Mouse (Mus musculus): Measurements from ENCODE around the gene H1f0. TPM values are rescaled to one million over a fixed set of nuclear protein-coding genes. Genes with fewer than 3 reads are reported as not detected.
"Not testable (repeated sequence)": the region's sequence is repeated elsewhere in the genome, so short reads cannot be mapped to it uniquely, and the experiment has no call there.

H1f0 gene
- total RNA-seq, 2 experiments from 2014 or later = 87.0 to 113 TPM

DNA sequence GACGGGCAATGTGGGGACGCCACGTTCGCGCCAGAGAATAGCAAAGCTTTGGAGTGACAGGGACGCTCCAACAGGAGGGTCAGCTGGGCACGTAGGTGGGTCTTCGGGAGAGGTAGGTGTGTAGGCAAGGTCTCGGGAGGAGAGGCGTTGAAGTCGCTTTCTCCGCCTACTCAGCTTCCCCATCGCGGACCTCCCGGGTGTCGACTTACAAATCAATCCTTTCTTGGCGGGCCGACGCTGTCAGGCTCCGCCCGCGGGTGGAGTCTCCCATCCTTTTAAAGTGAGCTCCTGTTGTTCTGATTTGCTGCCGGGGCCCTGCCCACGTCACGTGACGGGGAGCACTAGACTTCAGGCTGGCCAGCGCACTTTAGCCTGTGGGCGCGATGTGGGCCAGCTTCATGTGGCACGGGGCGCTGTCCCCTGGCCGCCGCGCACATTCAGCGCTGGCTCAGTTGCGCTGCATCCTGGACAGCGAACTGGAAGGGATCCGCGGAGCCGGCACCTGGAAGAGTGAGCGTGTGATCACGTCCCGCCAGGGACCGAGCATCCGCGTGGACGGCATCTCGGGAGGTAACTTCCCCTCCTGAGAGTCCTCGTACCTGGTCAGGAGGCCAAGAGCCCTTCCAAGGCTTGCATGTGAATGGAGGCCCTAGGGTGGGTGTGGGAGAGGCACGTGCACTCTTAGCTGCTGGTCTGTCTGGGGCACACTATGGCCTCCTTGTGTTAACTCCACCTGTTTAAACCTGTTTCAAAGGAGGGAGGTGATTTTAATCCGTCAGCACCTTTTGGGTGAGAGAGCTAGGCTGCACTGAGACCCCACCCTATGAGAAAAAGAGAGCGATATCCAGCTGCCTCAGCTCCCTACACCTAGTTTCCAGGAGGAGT lies 2.5 kb downstream of the H1f0 start:
- intact Hi-C loops (cut with DNase I) = no loop called here

DNA sequence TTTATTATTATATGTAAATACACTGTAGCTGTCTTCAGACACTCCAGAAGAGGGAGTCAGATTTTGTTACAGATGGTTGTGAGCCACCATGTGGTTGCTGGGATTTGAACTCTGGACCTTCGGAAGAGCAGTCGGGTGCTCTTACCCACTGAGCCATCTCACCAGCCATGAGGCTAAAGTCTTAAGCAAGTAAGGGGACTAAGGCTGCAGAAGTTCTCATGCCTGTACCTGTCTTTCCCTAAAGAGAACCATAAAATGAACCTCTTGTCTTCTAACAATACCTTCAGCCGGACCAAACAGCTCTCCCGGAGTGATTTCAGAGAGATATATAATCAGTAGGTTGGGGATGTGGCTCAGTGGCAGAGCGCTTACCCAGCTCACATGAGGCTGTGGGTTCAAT lies 3.7 kb downstream of the H1f0 start:
- not testable (repeated sequence) for DNase-seq (ENCODE audit: low spot score in 2 of 2)

More for the DNA sequence above, 2.5 kb downstream of the H1f0 start:
- peak; percentile 82 to 85 for DNase-seq (ENCODE audit: low spot score in 2 of 2)

DNA sequence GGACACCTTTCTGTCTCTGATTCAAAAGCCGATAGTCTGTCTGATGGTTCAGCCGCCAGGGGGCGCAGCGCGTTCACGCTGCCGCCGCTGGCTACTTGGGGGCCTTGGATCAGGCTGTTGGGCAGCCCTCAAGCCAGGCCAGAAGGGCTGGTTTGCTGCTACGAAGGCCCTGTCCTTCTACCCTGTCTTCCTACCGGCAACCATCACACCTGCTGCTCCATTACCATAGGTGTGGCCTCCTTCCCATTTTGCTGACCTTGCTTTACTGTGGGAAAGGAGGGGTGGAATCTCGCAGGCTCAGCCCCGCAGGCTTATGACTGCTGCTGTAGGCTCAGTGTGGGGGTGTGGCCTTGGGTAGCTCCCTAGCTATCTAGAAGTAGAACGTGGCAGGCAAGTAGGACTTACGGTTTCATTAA lies 9.7 kb downstream of the H1f0 start:
- intact Hi-C loops (cut with DNase I) = loop anchor here (2.0 kb wide), 1 partner anchor 33 kb away; no protein-coding TSS in a partner anchor
- DNase-seq (ENCODE audit: low spot score in 2 of 2) = peak; percentile 49 to 63

More for the DNA sequence above, 3.7 kb downstream of the H1f0 start:
- intact Hi-C loops (cut with DNase I) = not testable (repeated sequence)

DNA sequence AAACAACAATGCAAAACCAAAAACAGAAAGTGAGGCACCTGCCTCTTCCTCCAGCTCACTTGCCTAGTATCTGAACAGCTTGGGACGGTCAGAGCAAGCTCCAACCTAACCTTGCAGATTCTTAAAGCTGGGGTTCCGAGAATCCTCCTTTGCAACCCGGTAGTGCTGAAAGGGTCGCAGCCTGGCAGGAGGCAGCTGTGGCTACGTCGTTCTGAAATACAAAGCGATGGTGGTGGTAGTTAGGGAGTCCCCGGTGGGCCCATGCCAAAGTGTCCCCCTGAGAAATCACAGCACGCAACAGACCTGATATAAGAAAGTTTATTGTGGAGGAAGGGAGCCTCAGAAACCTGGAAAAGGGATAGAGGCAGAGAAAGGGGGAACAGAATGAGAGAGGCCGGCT lies 10.1 kb downstream of the H1f0 start:
- DNase-seq (ENCODE audit: low spot score in 2 of 2) = no peak
- intact Hi-C loops (cut with DNase I) = no loop called here

DNA sequence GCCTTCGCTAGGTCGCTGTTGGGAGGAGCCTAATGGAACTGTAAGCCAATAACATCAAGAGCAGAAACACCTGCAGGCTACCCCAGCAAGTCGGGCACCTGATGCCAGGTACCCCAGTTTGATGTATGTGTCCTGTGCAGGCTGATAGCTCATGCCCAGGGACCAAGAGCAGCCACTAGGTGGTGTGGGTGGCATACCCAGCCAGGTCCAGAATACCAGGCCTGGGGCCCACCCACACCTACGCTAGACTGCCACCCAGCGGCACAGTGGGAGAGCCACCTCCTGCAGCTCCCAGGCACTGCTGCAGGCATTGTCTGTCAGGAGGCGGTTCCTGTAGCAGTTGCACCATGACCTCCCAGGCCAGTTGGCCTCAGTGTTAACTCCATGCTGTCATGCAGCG lies 10.6 kb downstream of the H1f0 start:
- intact Hi-C loops (cut with DNase I) = no loop called here
- peak; percentile 50 for DNase-seq (ENCODE audit: low spot score in 2 of 2)

DNA sequence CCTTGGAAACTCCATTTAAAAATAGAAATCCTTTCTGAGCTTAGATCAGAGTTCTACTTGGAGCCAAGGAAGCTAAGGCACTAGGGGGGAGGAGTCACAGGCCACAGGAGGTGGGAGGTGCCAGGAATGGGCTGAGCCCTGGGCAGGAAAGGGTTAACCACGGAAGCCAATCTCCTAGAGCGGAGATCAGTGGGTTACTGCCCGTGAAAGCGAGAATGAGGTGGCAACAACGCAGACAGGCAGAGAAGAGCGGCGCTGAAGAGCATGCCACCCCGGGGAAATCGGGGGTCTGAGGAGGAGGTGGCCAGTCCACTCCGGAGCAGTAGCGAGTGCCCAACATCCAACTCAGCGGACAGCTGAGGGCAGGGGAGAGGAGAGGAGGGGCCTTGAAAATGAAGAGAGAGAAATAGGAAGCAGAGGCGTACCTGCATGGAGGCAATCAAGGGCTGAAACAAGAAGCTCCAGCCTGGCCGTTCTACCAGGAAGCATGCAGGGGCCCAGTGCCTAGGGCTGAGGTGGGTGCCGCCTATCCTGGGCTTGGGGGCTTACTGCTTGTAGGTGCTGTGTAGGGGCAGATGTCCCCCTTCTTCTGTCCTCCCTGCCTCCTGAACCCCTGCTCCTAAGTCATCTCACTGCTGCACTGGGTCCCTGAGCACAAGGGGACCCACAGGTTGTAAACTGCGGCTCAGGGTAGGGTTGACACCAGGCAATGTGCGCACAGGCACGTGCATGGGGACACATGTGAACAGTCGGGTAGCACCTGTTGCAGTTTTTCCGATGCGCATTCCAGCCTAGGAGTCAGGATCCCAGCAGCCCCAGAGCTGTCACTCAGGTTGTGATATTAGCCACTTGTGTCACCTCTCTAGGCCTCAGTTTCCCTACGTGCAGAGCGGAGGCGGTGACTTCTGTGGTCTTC lies 12.5 kb downstream of the H1f0 start:
- intact Hi-C loops (cut with DNase I) = no loop called here
- no peak for DNase-seq (ENCODE audit: low spot score in 2 of 2)

DNA sequence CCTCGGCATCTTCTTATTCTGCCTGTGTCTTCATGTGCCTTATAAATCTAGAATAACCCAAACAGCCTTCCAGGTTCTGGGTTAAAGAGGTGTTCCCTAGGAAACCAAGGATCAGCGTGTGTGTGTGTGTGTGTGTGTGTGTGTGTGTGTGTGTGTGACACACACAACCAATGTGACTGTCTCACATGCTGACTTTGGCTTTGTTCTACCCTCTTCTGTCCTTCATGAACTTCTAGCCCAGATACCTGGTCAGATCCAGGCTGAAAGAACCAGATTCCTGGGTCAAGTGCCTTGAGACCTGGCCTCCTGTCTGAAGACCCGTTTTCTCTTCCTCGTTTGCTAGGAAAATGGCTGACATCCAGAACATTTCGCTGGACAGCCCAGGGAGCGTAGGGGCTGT lies 13.3 kb downstream of the H1f0 start, which contains the start of gene Galr3:
Gene Galr3 (plus strand): TSS at position 301 of the 400 bp plus-strand sequence.
- DNase-seq (ENCODE audit: low spot score in 2 of 2) = no peak
- intact Hi-C loops (cut with DNase I) = no loop called here

DNA sequence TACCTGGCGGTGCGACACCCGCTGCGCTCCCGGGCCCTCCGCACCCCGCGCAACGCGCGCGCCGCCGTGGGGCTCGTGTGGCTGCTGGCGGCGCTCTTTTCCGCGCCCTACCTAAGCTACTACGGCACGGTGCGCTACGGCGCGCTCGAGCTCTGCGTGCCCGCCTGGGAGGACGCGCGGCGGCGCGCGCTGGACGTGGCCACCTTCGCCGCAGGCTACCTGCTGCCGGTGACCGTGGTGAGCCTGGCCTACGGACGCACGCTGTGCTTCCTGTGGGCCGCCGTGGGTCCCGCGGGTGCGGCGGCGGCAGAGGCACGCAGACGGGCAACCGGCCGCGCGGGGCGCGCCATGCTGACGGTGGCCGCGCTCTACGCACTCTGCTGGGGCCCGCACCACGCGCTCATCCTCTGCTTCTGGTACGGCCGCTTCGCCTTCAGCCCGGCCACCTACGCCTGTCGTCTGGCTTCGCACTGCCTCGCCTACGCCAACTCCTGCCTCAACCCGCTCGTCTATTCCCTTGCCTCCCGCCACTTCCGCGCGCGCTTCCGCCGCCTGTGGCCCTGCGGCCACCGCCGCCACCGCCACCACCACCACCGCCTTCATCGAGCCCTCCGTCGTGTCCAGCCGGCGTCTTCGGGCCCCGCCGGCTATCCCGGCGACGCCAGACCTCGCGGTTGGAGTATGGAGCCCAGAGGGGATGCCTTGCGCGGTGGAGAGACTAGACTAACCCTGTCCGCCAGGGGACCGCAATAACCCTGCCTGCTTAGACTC lies 14.7 kb downstream of the H1f0 start:
- intact Hi-C loops (cut with DNase I) = no loop called here
- DNase-seq (ENCODE audit: low spot score in 2 of 2) = peak; percentile 64 to 74

DNA sequence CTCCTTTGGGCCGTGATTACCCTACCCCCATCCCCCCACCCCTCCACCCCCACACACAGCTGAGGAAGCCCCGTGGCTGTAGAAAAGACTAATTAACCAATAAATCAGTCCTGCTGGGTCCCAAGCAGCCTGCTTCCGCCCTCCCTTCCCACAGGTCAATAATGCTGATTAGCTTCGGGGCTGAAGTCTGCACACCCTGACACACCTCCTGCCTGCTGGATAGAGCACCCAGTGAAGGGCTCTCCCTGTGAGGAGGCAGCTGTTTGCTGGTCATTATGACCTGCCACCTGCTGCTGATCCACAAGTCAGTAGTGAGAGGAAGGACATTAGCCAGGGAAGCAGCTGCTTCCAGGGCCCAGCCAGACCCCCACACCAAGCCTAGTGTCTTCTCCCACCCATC lies 16.6 kb downstream of the H1f0 start:
- DNase-seq (ENCODE audit: low spot score in 2 of 2) = no peak
- intact Hi-C loops (cut with DNase I) = no loop called here

DNA sequence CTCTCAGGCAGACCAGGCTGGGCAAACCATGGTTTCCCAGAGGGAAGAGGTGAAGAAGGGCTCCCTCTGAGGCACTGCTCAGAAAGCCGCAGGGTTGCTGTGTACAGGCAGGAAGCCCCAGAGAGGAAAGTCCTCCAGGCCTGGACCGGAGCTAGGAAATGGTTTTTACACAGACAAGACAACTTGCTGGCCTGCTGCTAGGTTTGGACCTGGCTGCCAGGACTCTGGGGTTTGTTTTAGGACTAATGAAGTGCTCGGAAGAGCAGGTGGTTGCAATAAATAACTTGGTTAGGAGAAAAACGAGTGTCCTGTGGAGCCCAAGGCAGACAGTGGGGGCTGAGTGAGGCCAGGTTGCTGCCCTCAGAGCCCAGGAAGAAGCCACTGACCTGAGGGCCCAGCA lies 19.9 kb downstream of the H1f0 start:
- DNase-seq (ENCODE audit: low spot score in 2 of 2) = no peak
- intact Hi-C loops (cut with DNase I) = no loop called here

DNA sequence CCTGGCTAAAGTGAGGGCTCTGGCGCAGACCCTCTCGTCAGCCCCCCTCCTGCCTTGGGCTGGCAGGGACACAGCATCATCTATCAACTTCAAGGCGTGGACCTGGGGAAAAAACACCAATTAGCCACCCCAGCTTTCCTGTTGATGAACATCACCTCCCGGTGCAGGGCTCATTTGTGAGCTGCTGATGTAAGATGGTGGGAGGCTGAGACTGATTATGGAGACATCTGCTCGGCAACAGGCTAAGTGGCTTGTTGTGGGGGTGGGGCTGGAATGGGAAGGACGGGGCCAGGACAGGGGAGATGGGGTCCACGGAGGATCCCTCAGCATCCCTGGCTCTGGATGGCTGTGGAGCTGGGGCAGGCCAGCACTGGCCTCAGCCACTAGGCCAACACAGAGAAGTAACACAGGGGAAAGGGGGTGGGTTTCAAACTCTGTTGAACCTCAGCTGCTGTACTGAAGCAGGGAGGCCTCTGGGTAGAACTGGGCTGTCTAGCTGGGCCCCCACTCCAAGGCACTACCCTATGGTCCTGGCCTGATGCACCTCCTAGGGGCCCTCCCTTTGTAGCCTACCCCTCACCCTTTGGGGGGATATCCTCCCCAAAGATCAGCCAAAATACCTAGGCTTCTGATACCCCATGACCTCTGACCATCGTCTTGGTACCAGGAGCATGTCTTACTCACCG lies 22.1 kb downstream of the H1f0 start:
- intact Hi-C loops (cut with DNase I) = no loop called here
- DNase-seq (ENCODE audit: low spot score in 2 of 2) = no peak

DNA sequence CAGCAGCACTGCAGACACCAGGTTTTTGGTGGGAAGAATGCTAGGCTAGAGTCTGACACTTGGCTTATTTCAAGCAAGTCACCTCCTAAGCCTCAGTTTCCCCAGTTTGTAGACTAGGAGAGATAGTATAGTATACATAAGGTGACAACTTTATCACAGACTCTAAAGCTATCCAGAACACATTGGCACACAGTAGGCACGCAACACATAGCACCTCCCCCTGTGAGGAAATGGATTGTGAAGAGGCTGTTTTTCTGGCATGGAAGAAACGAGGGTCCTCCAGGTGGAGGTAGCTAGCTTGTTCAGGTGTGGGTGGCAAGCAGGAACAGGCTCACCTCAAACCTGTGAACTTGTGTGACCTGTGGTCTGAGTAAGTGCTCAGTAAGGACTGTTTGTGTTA lies 22.7 kb downstream of the H1f0 start:
- no peak for DNase-seq (ENCODE audit: low spot score in 2 of 2)
- intact Hi-C loops (cut with DNase I) = no loop called here

DNA sequence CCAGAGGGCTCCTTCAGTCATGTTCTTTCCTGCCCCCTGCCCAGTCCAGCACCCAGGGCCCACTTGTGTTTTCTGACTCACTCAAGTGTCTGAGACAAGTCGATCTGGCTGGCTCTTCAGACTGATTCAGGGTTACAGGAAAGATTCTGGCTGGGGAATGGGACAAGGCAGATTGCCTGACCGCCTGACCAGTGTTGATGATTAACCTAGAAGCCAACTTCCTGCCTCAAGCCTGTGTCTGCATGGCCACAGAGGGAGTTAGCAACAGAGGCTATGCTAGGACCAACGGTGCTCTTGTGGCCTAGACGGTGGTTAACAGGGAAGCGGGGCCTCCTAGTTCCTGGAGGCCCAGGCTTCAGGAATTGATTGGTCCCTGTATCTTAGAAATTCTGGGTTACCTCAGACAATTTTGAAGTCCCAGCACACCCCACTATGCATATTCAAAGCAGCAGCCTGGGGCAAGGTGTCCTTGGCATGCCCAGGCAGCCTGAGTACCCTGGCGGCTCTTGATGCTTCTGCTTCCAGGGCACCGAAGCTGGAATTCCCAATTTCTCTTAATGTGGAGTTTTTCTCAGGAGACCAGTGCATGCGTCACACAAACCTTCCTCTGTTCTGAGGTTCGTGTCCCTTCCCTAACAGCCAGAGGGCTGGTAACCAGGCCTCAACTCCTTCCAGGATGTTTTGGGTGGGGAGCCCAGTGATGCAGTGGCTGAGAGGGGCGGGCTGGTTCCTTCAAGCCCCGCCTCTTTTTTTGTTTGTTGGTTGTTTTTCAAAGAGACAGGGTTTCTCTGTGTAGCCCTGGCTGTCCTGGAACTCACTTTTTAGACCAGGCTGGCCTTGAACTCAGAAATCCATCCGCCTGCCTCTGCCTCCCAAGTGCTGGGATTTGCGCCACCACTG lies 23.5 kb downstream of the H1f0 start:
- no peak for DNase-seq (ENCODE audit: low spot score in 2 of 2)
- intact Hi-C loops (cut with DNase I) = no loop called here

DNA sequence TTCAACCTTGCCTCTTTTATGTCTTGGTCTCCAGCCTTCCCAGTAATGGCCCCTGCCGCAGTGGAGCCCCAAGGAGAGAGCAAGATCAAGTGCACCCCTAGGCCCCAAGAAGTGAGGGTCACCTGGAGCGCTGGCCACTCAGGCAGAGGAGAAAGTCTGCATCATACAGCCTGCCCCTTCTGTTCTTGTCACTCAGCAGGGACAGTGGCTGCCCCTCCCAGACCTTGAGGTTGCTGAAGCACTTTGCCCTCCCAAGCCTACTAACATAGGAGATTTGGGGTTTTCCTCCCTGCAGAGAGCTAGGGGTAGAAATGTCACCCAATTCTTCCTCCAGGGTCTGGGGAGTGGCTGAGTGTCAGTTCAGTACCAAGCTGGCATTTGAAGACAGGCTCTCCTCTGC lies 24.1 kb downstream of the H1f0 start:
- intact Hi-C loops (cut with DNase I) = no loop called here
- DNase-seq (ENCODE audit: low spot score in 2 of 2) = no peak

DNA sequence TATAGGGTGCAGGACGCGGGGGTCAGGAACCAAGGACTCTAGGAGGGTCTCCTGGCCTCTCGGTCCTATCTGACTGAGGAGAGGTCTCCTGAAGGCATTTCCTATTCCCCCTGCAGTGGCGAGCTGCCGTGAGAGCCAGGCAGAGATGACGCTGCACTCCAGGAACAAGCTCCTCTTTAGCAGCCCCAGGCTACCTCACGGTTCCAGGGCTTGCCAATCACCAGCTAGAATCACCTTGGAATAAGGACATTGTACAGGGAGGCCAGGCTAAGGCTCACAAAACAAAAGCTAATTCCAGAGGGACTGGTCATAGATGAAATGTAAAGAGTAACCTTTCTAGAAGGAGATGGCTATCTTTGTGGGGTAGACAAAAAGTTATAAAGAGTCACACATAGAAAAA lies 28.4 kb downstream of the H1f0 start:
- intact Hi-C loops (cut with DNase I) = no loop called here
- no peak for DNase-seq (ENCODE audit: low spot score in 2 of 2)

DNA sequence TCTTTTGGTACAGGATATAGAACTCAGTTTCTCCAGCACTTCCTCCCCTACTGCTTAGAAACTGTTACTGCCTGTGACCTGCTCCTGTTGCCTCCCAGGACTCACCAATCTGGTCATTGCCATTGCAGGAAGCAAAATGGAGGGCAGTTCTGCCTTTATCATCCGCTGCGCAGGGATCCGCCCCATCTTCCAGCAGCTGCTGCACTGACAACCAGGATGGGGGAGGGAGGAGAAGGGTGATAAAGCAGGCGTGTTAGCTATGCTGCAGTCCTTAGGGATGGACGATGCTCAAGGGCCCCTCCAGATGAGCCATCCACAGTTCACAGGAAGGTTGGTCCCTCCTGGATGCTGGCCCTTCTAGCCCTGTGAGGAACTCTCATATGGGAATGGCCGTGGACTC lies 29.6 kb downstream of the H1f0 start:
- intact Hi-C loops (cut with DNase I) = no loop called here
- DNase-seq (ENCODE audit: low spot score in 2 of 2) = no peak

DNA sequence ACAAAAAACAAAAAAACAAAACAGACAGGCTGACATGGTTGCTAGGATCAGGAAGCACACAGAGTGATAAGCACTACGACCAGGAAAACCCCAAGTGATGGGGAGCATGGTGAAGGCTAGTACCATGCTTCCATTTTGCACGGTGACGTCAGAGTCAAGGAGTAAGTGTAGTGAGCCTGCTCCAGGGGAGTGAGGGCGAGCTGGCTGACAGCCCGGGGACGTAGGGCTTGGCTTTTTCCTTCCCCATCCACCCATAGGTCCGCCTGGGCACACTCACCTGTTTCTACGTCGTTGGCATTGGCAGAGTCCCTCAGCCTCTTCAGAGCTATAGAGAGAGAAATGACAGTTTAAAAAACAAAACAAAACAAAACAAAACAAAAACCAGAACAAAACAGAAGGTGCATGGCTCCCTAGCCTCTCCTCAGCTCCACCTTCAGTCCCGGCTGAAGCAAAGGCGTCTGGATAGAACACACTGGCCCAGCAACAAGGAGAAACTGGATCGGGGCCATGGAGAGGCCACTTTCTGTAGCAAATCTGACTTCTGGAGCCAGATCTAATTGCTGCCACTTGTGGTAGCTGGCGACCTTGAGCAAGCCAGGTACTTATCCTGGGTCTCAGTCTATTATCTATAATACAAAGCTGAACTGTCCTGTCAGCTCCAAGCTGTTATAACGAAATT lies 32.8 kb downstream of the H1f0 start:
- DNase-seq (ENCODE audit: low spot score in 2 of 2) = no peak
- intact Hi-C loops (cut with DNase I) = no loop called here
